Mouse (Mus musculus) heart, postnatal 0 days (tissue): ENCODE results near the gene Fam19a5. TPM values are rescaled to one million over a fixed set of nuclear protein-coding genes. Genes with fewer than 3 reads are reported as not detected.

Experiments
- ATAC-seq: fragments of 200-750 bp; cut with Nextera tagmentation; 2 replicates; pipeline ENCODE4 v1.8.0; 2017; ENCODE audit warnings: low read depth, moderate number of reproducible peaks, moderate library complexity; ENCODE audit not compliant: insufficient read depth
- DNase-seq: peaks from one replicate; pipeline ENCODE4 v3.0.0-alpha.2; 2016; ENCODE audit warnings: low spot score
- H3K27ac ChIP-seq: fragments of 300-500 bp; sonication (generic); 2 replicates; pipeline ENCODE4 v1.5.1; 2014; ENCODE audit warnings: low read depth, mild to moderate bottlenecking
- H3K27me3 ChIP-seq: fragments of 300-500 bp; sonication (generic); 2 replicates; pipeline ENCODE4 v1.6.1; 2014; ENCODE audit warnings: low read length, mixed read lengths; ENCODE audit not compliant: control insufficient read depth, insufficient read depth
- H3K36me3 ChIP-seq: fragments of 300-500 bp; sonication (generic); replicated peaks from 2 replicates; pipeline ENCODE4 v1.6.1; 2014; ENCODE audit warnings: low read length, mixed read lengths; ENCODE audit not compliant: control insufficient read depth, insufficient read depth
- H3K4me1 ChIP-seq: fragments of 300-500 bp; sonication (generic); 2 replicates; pipeline ENCODE4 v1.6.1; 2014; ENCODE audit warnings: antibody characterized with exemption; ENCODE audit not compliant: control insufficient read depth, insufficient read depth
- H3K4me2 ChIP-seq: fragments of 300-500 bp; sonication (generic); 2 replicates; pipeline ENCODE4 v1.6.1; 2014; ENCODE audit warnings: low read depth, mild to moderate bottlenecking, low read length, moderate library complexity
- H3K4me3 ChIP-seq: fragments of 300-500 bp; sonication (generic); 2 replicates; pipeline ENCODE4 v1.5.1; 2014; ENCODE audit warnings: low read depth, low read length
- H3K9ac ChIP-seq: fragments of 300-500 bp; sonication (generic); replicated peaks from 2 replicates; pipeline ENCODE4 v1.6.1; 2014; ENCODE audit warnings: low read depth, low read length, mixed read lengths
- H3K9me3 ChIP-seq: fragments of 300-500 bp; sonication (generic); replicated peaks from 2 replicates; pipeline ENCODE4 v1.6.1; 2016; ENCODE audit warnings: low read length; ENCODE audit not compliant: control insufficient read depth
- CTCF ChIP-seq: IDR thresholded peaks from 2 replicates; pipeline ENCODE4 v1.5.1; 2016; ENCODE audit warnings: antibody characterized with exemption, control low read depth, low read depth
- EP300 ChIP-seq: IDR thresholded peaks from 2 replicates; pipeline ENCODE4 v1.6.1; 2016; ENCODE audit warnings: antibody characterized with exemption, low read depth
- WGBS: fragments of 180-500 bp; shearing (Covaris S2); extraction: QIAGEN DNeasy Blood & Tissue Kit; methylation state at CpG from one replicate; pipeline ENCODE4 v1.1.7; 2014; 5-methylcytosine and 5-hydroxymethylcytosine counted together
- polyA plus RNA-seq: library from polyadenylated mRNA; unstranded; fragments of >200 nt; fragmentation: Nextera tagmentation; extraction: Ambion mirVana; gene quantifications from 2 replicates; pipeline ENCODE4 v1.2.1, GENCODE M21; 2015
- total RNA-seq: library from RNA; depleted of rRNA; stranded (reverse); fragments of >200 nt; gene quantifications from 2 replicates; pipeline ENCODE4 v1.2.3, GENCODE M21; 2014; ENCODE audit warnings: low replicate concordance

The Fam19a5 gene
- total and polyA plus RNA-seq, 2 experiments from 2014 or later = 0.27 to 2.5 TPM

GRCm38 (mm10) chr15:87550756-87551155 is 6.7 kb downstream of the Fam19a5 start:
- 44% methylated on average over 5 of the region's 5 CpGs for WGBS
- no peak overlapping the region for H3K27ac ChIP-seq
- no peak for DNase-seq
- no peak overlapping the region for H3K9ac ChIP-seq
- H3K36me3 ChIP-seq = no peaks in the 10 kb centered on the region
- H3K9me3 ChIP-seq = no peaks in the 10 kb centered on the region
- TF ChIP-seq EP300 = no peak
- TF ChIP-seq CTCF = no peak
- no peaks in the 10 kb centered on the region for H3K4me1 ChIP-seq
- no peak overlapping the region for H3K4me3 ChIP-seq
- no peak overlapping the region for H3K4me2 ChIP-seq
- ATAC-seq = no peak
- H3K27me3 ChIP-seq = peaks cover 46% of the 10 kb centered on the region

GRCm38 (mm10) chr15:87551556-87551955 is 7.5 kb downstream of the Fam19a5 start:
- DNase-seq (no peak), ATAC-seq (no peak)
- Histone ChIP-seq H3K4me1 (no peaks in the 10 kb centered on the region), H3K4me2 (no peak overlapping the region), H3K4me3 (no peak overlapping the region), H3K9me3 (no peaks in the 10 kb centered on the region), H3K36me3 (no peaks in the 10 kb centered on the region), H3K27me3 (peaks cover 38% of the 10 kb centered on the region), H3K9ac (no peak overlapping the region), H3K27ac (no peak overlapping the region)
- TF ChIP-seq EP300 = no peak
- TF ChIP-seq CTCF = no peak
- 18% methylated on average over 8 of the region's 8 CpGs for WGBS

GRCm38 (mm10) chr15:87555811-87556210 is 11.7 kb downstream of the Fam19a5 start:
- Histone ChIP-seq H3K4me2 (no peak overlapping the region), H3K9me3 (no peaks in the 10 kb centered on the region), H3K4me1 (no peaks in the 10 kb centered on the region), H3K27ac (no peak overlapping the region), H3K9ac (no peak overlapping the region), H3K36me3 (no peaks in the 10 kb centered on the region), H3K4me3 (no peak overlapping the region), H3K27me3 (0 out of 2 replicates have a peak, but pooled peaks cover 6% of the 10 kb centered on the region)
- no peak for ATAC-seq
- WGBS = 69% methylated on average over 9 of the region's 9 CpGs
- no peak for DNase-seq
- TF ChIP-seq EP300 (no peak), CTCF (no peak)

DNA sequence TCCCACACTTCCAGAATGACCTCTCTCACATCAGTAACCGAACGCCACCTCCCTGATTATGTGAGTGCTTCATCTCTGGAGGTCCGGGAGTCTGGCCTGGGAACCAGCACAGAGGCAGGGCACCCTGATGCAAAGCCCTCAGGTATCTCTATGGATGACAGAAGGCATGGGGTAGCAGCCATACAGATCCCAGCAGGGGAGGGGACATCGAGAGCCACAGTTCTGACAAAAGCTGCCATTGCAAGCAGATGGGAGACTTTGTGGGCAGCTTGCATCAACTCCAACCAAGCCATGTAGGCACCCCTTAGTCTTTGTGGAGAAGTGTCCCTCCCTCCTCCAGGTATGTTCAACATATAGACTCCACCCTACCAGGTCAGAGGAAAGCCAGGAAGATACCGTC is 20.2 kb downstream of the Fam19a5 start:
- H3K9ac ChIP-seq = no peak overlapping the region
- no peak overlapping the region for H3K4me3 ChIP-seq
- H3K36me3 ChIP-seq = no peaks in the 10 kb centered on the region
- no peak for TF ChIP-seq EP300
- TF ChIP-seq CTCF = no peak
- no peak overlapping the region for H3K4me2 ChIP-seq
- no peak overlapping the region for H3K27ac ChIP-seq
- H3K27me3 ChIP-seq = no peaks in the 10 kb centered on the region
- no peaks in the 10 kb centered on the region for H3K4me1 ChIP-seq
- ATAC-seq (no peak), DNase-seq (no peak)
- H3K9me3 ChIP-seq = no peaks in the 10 kb centered on the region
- 73% methylated on average over 5 of the region's 5 CpGs for WGBS

DNA sequence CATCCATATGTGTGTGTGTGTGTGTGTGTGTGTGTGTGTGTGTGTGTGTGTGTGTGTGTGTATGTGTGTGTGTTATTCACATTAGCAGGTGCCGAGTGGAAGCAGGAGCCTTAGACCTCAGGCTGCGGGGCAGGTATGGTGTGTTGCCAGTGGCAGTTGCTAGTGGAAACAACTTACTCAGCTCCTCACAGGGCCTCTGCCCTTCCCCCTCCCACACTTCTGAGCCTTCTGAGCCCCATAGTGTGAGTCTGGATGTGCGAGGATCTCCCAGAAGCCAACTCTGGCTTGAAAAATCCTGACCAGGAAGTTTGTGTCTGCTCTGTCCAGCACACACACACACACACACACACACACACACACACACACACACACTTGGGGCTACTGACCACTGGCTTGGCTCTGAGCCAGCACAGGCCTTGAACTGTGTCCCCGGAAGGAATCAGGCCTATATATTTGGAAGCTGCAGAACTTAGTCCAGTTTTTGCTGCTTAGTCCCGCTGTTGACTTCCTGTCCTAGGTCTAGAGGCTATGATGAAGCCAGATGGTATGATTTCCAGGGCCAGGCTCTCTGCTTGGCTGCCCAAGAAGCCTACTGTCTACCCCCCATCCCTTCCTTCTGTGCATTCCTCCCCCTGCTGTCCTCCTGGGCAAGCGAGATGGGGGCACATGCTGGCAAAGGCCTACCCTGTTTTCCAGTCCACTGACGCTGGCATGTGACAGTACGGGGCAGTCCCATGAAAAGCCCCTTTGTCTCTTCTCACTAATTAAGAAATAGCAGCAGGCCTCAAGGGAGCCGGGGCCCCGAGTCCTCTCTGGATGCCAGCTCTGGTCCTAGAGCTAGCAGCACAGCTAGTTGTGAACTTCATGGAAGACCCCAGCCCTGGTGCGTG is 22.2 kb downstream of the Fam19a5 start:
- Histone ChIP-seq H3K9me3 (no peaks in the 10 kb centered on the region), H3K4me1 (no peaks in the 10 kb centered on the region), H3K27ac (no peak overlapping the region), H3K36me3 (no peaks in the 10 kb centered on the region), H3K27me3 (no peaks in the 10 kb centered on the region), H3K4me3 (no peak overlapping the region), H3K4me2 (no peak overlapping the region), H3K9ac (no peak overlapping the region)
- 64% methylated on average over 11 of the region's 11 CpGs for WGBS
- ATAC-seq (no peak), DNase-seq (no peak)
- TF ChIP-seq EP300 = no peak
- no peak for TF ChIP-seq CTCF
